Mouse (Mus musculus) limb, embryonic 12.5 days (tissue): ENCODE measurements around the gene Map4k1. TPM values are rescaled to one million over a fixed set of nuclear protein-coding genes. Genes with fewer than 3 reads are reported as not detected.

Experiments used
- ATAC-seq: fragments of 200-750 bp; cut with Nextera tagmentation; 2 replicates; pipeline ENCODE4 v1.8.0; 2017; ENCODE audit warnings: low read depth, moderate TSS enrichment; ENCODE audit not compliant: insufficient number of reproducible peaks, insufficient read depth, low FRiP score, low TSS enrichment
- H3K27ac ChIP-seq: fragments of 300-500 bp; sonication (generic); 2 replicates; pipeline ENCODE4 v1.5.1; 2016; ENCODE audit warnings: mild to moderate bottlenecking, moderate library complexity
- H3K27me3 ChIP-seq: fragments of 300-500 bp; sonication (generic); 2 replicates; pipeline ENCODE4 v1.6.1; 2016; ENCODE audit warnings: mild to moderate bottlenecking, moderate library complexity
- H3K36me3 ChIP-seq: fragments of 300-500 bp; sonication (generic); 2 replicates; pipeline ENCODE4 v1.6.1; 2016; ENCODE audit warnings: mild to moderate bottlenecking, moderate library complexity
- H3K4me1 ChIP-seq: fragments of 300-500 bp; sonication (generic); replicated peaks from 2 replicates; pipeline ENCODE4 v1.6.1; 2016
- H3K4me2 ChIP-seq: fragments of 300-500 bp; sonication (generic); 2 replicates; pipeline ENCODE4 v1.6.1; 2016; ENCODE audit warnings: mild to moderate bottlenecking, moderate library complexity
- H3K4me3 ChIP-seq: fragments of 300-500 bp; sonication (generic); replicated peaks from 2 replicates; pipeline ENCODE4 v1.5.1; 2016; ENCODE audit warnings: mild to moderate bottlenecking
- H3K9ac ChIP-seq: fragments of 300-500 bp; sonication (generic); replicated peaks from 2 replicates; pipeline ENCODE4 v1.6.1; 2016; ENCODE audit warnings: mild to moderate bottlenecking, moderate library complexity
- H3K9me3 ChIP-seq: fragments of 300-500 bp; sonication (generic); 2 replicates; pipeline ENCODE4 v1.6.1; 2016; ENCODE audit warnings: mild to moderate bottlenecking, moderate library complexity
- WGBS: fragments of 180-500 bp; shearing (Covaris S2); methylation state at CpG from one replicate; pipeline ENCODE4 v1.1.7; 2016; 5-methylcytosine and 5-hydroxymethylcytosine counted together
- polyA plus RNA-seq: library from polyadenylated mRNA; unstranded; fragments of >200 nt; fragmentation: Nextera tagmentation; extraction: Ambion mirVana; gene quantifications from 2 replicates; pipeline ENCODE4 v1.2.1, GENCODE M21; 2016

Gene Map4k1
- polyA plus RNA-seq, 1 experiment from 2014 or later = 10.9 TPM

- Histone ChIP-seq H3K27ac (peak overlapping the region; percentile 97), H3K4me2 (peak overlapping the region; percentile 39), H3K9me3 (no peaks in the 10 kb centered on the region), H3K4me3 (0 out of 2 replicates have a peak overlapping the region, but pooled peaks have one; percentile 6), H3K9ac (peak overlapping the region; percentile 13; the same call in 1 of the 2 replicates), H3K36me3 (peaks cover 24% of the 10 kb centered on the region; the same call in 1 of the 2 replicates), H3K27me3 (no peaks in the 10 kb centered on the region), H3K4me1 (peaks cover 84% of the 10 kb centered on the region)
- WGBS = 8% methylated on average over 10 of the region's 10 CpGs
- ATAC-seq = peak; percentile 80
These were observed 36.2 kb upstream of the Map4k1 start for GRCm38 (mm10) chr7:28945416-28946270.

- H3K4me2 ChIP-seq = peak overlapping the region; percentile 39
- no peaks in the 10 kb centered on the region for H3K9me3 ChIP-seq
- no peak overlapping the region for H3K4me3 ChIP-seq
- H3K27me3 ChIP-seq = no peaks in the 10 kb centered on the region
- peak overlapping the region; percentile 97 for H3K27ac ChIP-seq
- peaks cover 26% of the 10 kb centered on the region; the same call in 1 of the 2 replicates for H3K36me3 ChIP-seq
- peak overlapping the region; percentile 13; the same call in 1 of the 2 replicates for H3K9ac ChIP-seq
- no peak for ATAC-seq
- 0% methylated on average over 1 of the region's 1 CpGs for WGBS
- H3K4me1 ChIP-seq = peaks cover 86% of the 10 kb centered on the region
These were observed 35.6 kb upstream of the Map4k1 start for GRCm38 (mm10) chr7:28946271-28946610.

GRCm38 (mm10) chr7:28948746-28949145 lies 33.1 kb upstream of the Map4k1 start:
- peaks cover 6% of the 10 kb centered on the region; the same call in 1 of the 2 replicates for H3K36me3 ChIP-seq
- H3K4me3 ChIP-seq = peak overlapping the region; percentile 8; the same call in 1 of the 2 replicates
- H3K9me3 ChIP-seq = no peaks in the 10 kb centered on the region
- no peak for ATAC-seq
- H3K4me2 ChIP-seq = peak overlapping the region; percentile 20
- H3K4me1 ChIP-seq = peaks cover 95% of the 10 kb centered on the region
- H3K9ac ChIP-seq = 0 out of 2 replicates have a peak overlapping the region, but pooled peaks have one; percentile 1
- H3K27me3 ChIP-seq = no peaks in the 10 kb centered on the region
- peak overlapping the region; percentile 97 for H3K27ac ChIP-seq
- WGBS = 63% methylated on average over 7 of the region's 7 CpGs

GRCm38 (mm10) chr7:28949298-28949697 lies 32.6 kb upstream of the Map4k1 start:
- H3K9ac ChIP-seq = no peak overlapping the region; the same call in 1 of the 2 replicates
- peak overlapping the region; percentile 97 for H3K27ac ChIP-seq
- H3K4me2 ChIP-seq = peak overlapping the region; percentile 20; the same call in 1 of the 2 replicates
- ATAC-seq = no peak
- WGBS = 78% methylated on average over 2 of the region's 2 CpGs
- no peaks in the 10 kb centered on the region for H3K27me3 ChIP-seq
- peaks cover 97% of the 10 kb centered on the region for H3K4me1 ChIP-seq
- no peak overlapping the region for H3K4me3 ChIP-seq
- no peaks in the 10 kb centered on the region for H3K9me3 ChIP-seq
- peaks cover 6% of the 10 kb centered on the region; the same call in 1 of the 2 replicates for H3K36me3 ChIP-seq

GRCm38 (mm10) chr7:28950346-28951037 lies 31.4 kb upstream of the Map4k1 start:
- WGBS = 69% methylated on average over 10 of the region's 10 CpGs
- Histone ChIP-seq H3K4me2 (no peak overlapping the region), H3K36me3 (peaks cover 16% of the 10 kb centered on the region; the same call in 1 of the 2 replicates), H3K9me3 (no peaks in the 10 kb centered on the region), H3K27ac (peak overlapping the region; percentile 97), H3K4me3 (no peak overlapping the region), H3K4me1 (peaks cover 96% of the 10 kb centered on the region), H3K9ac (no peak overlapping the region), H3K27me3 (no peaks in the 10 kb centered on the region)
- no peak for ATAC-seq

- H3K9ac ChIP-seq = no peak overlapping the region
- peak overlapping the region; percentile 79 for H3K27ac ChIP-seq
- H3K27me3 ChIP-seq = no peaks in the 10 kb centered on the region
- no peak overlapping the region for H3K4me3 ChIP-seq
- no peak overlapping the region for H3K4me2 ChIP-seq
- H3K36me3 ChIP-seq = peaks cover 24% of the 10 kb centered on the region; the same call in 1 of the 2 replicates
- WGBS = 91% methylated on average over 2 of the region's 2 CpGs
- ATAC-seq = no peak
- H3K9me3 ChIP-seq = no peaks in the 10 kb centered on the region
- peaks cover 89% of the 10 kb centered on the region for H3K4me1 ChIP-seq
These were observed 30.1 kb upstream of the Map4k1 start for GRCm38 (mm10) chr7:28951764-28952163.

- no peak for ATAC-seq
- Histone ChIP-seq H3K27ac (peak overlapping the region; percentile 79), H3K4me2 (no peak overlapping the region), H3K4me3 (no peak overlapping the region), H3K36me3 (peaks cover 24% of the 10 kb centered on the region; the same call in 1 of the 2 replicates), H3K9me3 (no peaks in the 10 kb centered on the region), H3K4me1 (peaks cover 83% of the 10 kb centered on the region), H3K27me3 (no peaks in the 10 kb centered on the region), H3K9ac (no peak overlapping the region)
- 39% methylated on average over 3 of the region's 3 CpGs for WGBS
These were observed 29.1 kb upstream of the Map4k1 start for GRCm38 (mm10) chr7:28952786-28953185.

GRCm38 (mm10) chr7:28953476-28954376 lies 28.1 kb upstream of the Map4k1 start:
- Histone ChIP-seq H3K9ac (peak overlapping the region; percentile 35; the same call in 1 of the 2 replicates), H3K4me1 (peaks cover 80% of the 10 kb centered on the region), H3K27me3 (no peaks in the 10 kb centered on the region), H3K4me2 (peak overlapping the region; percentile 20), H3K9me3 (no peaks in the 10 kb centered on the region), H3K36me3 (peaks cover 24% of the 10 kb centered on the region; the same call in 1 of the 2 replicates), H3K27ac (peak overlapping the region; percentile 79), H3K4me3 (no peak overlapping the region)
- 13% methylated on average over 2 of the region's 2 CpGs for WGBS
- no peak for ATAC-seq

GRCm38 (mm10) chr7:28954773-28955172 lies 27.1 kb upstream of the Map4k1 start:
- WGBS = 82% methylated on average over 4 of the region's 4 CpGs
- no peak overlapping the region for H3K4me2 ChIP-seq
- peaks cover 27% of the 10 kb centered on the region; the same call in 1 of the 2 replicates for H3K36me3 ChIP-seq
- no peaks in the 10 kb centered on the region for H3K27me3 ChIP-seq
- no peak overlapping the region for H3K9ac ChIP-seq
- no peak overlapping the region for H3K4me3 ChIP-seq
- no peaks in the 10 kb centered on the region for H3K9me3 ChIP-seq
- H3K27ac ChIP-seq = peak overlapping the region; percentile 66
- H3K4me1 ChIP-seq = peaks cover 80% of the 10 kb centered on the region
- no peak for ATAC-seq

GRCm38 (mm10) chr7:28955295-28955897 lies 26.5 kb upstream of the Map4k1 start:
- no peak overlapping the region for H3K4me3 ChIP-seq
- H3K4me1 ChIP-seq = peaks cover 80% of the 10 kb centered on the region
- H3K9me3 ChIP-seq = no peaks in the 10 kb centered on the region
- 68% methylated on average over 5 of the region's 5 CpGs for WGBS
- H3K9ac ChIP-seq = 0 out of 2 replicates have a peak overlapping the region, but pooled peaks have one; percentile 18
- no peak overlapping the region for H3K4me2 ChIP-seq
- H3K36me3 ChIP-seq = peaks cover 25% of the 10 kb centered on the region; the same call in 1 of the 2 replicates
- no peaks in the 10 kb centered on the region for H3K27me3 ChIP-seq
- ATAC-seq = no peak
- H3K27ac ChIP-seq = peak overlapping the region; percentile 66
